Mouse (Mus musculus) hindbrain, embryonic 10.5 days (tissue): Measurements from ENCODE around the gene Lingo1. TPM values are rescaled to one million over a fixed set of nuclear protein-coding genes. Genes with fewer than 3 reads are reported as not detected.

ENCODE experiments used
- DNase-seq: peaks from one replicate; pipeline ENCODE4 v3.0.0-alpha.2; 2017; ENCODE audit warnings: low spot score
- H3K27ac ChIP-seq: fragments of 300-500 bp; sonication (generic); 2 replicates; pipeline ENCODE4 v1.5.1; 2016; ENCODE audit warnings: mild to moderate bottlenecking, moderate library complexity
- H3K27me3 ChIP-seq: fragments of 300-500 bp; sonication (generic); 2 replicates; pipeline ENCODE4 v1.6.1; 2016; ENCODE audit warnings: mild to moderate bottlenecking; ENCODE audit not compliant: poor library complexity, insufficient read depth, severe bottlenecking
- H3K36me3 ChIP-seq: fragments of 300-500 bp; sonication (generic); 2 replicates; pipeline ENCODE4 v1.6.1; 2016; ENCODE audit warnings: mild to moderate bottlenecking, moderate library complexity
- H3K4me1 ChIP-seq: fragments of 300-500 bp; sonication (generic); replicated peaks from 2 replicates; pipeline ENCODE4 v1.6.1; 2016; ENCODE audit warnings: mild to moderate bottlenecking
- H3K4me3 ChIP-seq: fragments of 300-500 bp; sonication (generic); 2 replicates; pipeline ENCODE4 v1.5.1; 2016; ENCODE audit warnings: mild to moderate bottlenecking, moderate library complexity
- H3K9me3 ChIP-seq: fragments of 300-500 bp; sonication (generic); 2 replicates; pipeline ENCODE4 v1.6.1; 2016; ENCODE audit warnings: mild to moderate bottlenecking, moderate library complexity
- WGBS: fragments of 180-500 bp; shearing (Covaris S2); methylation state at CpG from one replicate; pipeline ENCODE4 v1.1.7; 2016; 5-methylcytosine and 5-hydroxymethylcytosine counted together
- polyA plus RNA-seq: library from polyadenylated mRNA; unstranded; fragments of >200 nt; fragmentation: Nextera tagmentation; extraction: Ambion mirVana; gene quantifications from 2 replicates; pipeline ENCODE4 v1.2.1, GENCODE M21; 2016

Lingo1 gene
- polyA plus RNA-seq, 1 experiment from 2014 or later: 9.9 TPM

DNA sequence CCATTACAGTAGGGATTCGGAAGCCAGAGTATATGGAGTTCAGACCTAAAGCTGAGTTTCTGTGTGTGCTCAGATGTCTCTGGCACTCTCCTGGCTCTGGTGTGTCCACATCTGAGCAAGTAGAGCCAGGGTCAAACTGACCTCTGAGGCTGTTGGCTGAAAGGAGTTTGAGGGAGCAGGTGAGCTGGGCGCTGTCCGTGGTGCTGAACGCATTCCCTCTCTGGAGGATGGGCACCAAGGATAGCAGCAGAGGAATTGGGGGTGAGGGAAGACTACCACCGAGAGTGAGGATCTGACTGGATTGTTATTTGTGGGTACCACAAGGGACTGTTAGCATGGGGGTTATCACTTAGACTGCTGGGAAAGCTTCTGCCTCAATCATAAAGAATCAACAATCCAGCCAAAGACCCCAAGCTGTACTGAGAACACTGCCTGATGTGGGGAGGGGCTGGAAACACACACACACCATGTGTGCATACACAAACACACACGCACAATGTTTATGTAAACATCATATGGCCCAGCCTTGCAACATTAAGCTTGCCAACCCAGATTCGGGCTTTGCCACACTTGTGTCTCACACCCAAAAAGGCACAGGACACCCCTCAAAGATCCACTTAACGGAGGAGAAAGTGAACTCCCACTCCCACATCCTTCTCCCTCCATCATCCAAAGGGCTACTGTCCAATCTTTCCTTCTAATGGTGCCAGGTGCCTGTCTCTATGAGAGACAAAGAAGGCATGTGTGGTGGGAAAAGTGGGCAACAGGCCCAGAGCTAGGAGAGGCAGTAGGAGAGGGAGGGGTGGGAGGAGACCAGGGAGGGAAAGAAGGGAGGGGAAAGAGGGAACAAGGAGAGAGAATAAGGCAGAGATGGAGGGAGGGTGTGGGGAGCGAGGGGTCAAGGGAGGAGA lies 57.8 kb downstream of the Lingo1 start:
- Histone ChIP-seq H3K4me1 (peaks cover 4% of the 10 kb centered on the region; the same call in 1 of the 2 replicates), H3K4me3 (no peak overlapping the region), H3K27ac (no peak overlapping the region), H3K36me3 (no peaks in the 10 kb centered on the region), H3K27me3 (no peaks in the 10 kb centered on the region), H3K9me3 (no peaks in the 10 kb centered on the region)
- WGBS: 47% methylated on average over 9 of the region's 9 CpGs
- peak; percentile 68 for DNase-seq

GRCm38 (mm10) chr9:56734398-56734797 lies 61.9 kb downstream of the Lingo1 start:
- no peak for DNase-seq
- Histone ChIP-seq H3K36me3 (no peaks in the 10 kb centered on the region), H3K4me3 (no peak overlapping the region), H3K27me3 (no peaks in the 10 kb centered on the region), H3K27ac (no peak overlapping the region), H3K9me3 (no peaks in the 10 kb centered on the region), H3K4me1 (peaks cover 8% of the 10 kb centered on the region)
- WGBS: 75% methylated on average over 6 of the region's 6 CpGs

DNA sequence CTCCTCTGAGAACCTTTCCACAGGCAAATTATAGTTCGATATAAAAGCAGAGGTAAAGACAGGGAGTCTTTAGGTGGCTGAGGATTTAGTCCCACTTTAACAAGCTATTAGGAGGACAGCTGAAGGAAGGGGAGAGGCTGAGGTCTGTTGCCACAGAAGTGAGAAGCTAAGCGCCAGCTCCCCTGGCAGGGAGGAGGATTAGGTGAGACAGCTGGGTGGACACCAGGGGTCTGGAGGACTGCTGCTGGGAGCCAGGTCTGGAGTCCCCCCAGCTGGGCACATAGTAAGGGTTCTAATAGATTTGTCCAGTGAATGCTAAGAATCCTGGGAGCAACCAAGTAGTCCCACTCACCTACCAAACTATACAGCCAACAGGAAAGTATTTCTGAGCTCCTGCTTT lies 65.3 kb downstream of the Lingo1 start:
- peaks cover 9% of the 10 kb centered on the region; the same call in 1 of the 2 replicates for H3K27me3 ChIP-seq
- no peak for DNase-seq
- no peak overlapping the region for H3K27ac ChIP-seq
- WGBS: 61% methylated on average over 2 of the region's 2 CpGs
- peaks cover 22% of the 10 kb centered on the region for H3K4me1 ChIP-seq
- H3K9me3 ChIP-seq: no peaks in the 10 kb centered on the region
- no peak overlapping the region for H3K4me3 ChIP-seq
- no peaks in the 10 kb centered on the region for H3K36me3 ChIP-seq

- no peak for DNase-seq
- Histone ChIP-seq H3K4me1 (peaks cover 22% of the 10 kb centered on the region), H3K36me3 (no peaks in the 10 kb centered on the region), H3K27ac (peak overlapping the region; percentile 3; the same call in 1 of the 2 replicates), H3K27me3 (peaks cover 9% of the 10 kb centered on the region; the same call in 1 of the 2 replicates), H3K4me3 (no peak overlapping the region), H3K9me3 (no peaks in the 10 kb centered on the region)
- WGBS: 50% methylated on average over 2 of the region's 2 CpGs
Observed at GRCm38 (mm10) chr9:56729145-56729544, 67.1 kb downstream of the Lingo1 start.

DNA sequence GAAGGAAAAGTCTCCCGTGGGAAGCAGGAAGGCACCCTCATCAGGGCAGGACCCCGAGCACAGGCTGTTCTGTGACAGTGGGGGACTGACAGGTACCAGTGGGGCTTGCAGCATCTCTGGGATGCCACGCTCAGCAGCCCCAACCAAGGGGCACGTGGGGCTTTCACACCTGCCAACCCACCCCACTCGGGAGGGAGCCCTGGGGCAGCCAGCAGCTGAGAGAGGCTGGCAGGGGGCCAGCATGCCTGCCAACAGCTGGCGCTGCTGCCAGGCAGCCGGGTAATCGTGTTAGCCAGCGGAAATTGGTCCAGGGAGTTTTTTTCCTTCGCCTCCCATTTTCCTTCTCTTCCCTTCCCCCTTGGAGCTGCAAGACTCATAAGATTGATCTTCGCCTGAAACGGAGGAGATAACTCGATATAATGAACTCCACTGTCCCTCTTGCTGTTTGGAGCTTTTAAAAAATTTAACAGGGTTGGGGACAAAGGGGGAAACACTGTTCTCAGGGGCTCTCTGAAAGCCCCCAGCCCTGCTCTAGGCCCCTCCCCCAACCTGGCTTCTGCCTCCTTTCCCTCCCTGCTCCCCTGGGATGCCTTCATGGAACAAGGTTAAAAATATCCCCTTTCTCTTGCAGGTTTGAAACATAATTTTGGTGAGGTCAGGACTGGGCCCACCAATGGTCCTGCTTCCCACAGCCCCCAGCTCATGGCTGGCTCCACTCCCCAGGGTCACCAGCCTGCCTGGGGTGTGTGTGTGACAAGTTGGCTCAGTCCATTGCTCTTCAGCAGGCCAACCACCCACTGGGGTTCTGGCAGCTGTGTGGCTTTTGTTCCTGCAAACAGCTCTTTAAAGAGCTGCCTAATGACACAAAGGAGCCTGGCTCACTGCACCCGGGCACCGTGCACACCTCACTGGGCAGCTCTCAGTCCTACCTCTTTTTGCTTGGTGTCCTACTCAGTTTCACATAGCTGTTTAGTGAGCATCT lies 68.3 kb downstream of the Lingo1 start:
- 0 out of 2 replicates have a peak overlapping the region, but pooled peaks have one; percentile 16 for H3K27ac ChIP-seq
- WGBS: 50% methylated on average over 15 of the region's 15 CpGs
- no peak for DNase-seq

GRCm38 (mm10) chr9:56725814-56726213 lies 70.5 kb downstream of the Lingo1 start:
- H3K27me3 ChIP-seq: peaks cover 9% of the 10 kb centered on the region; the same call in 1 of the 2 replicates
- H3K4me3 ChIP-seq: no peak overlapping the region
- WGBS: 23% methylated on average over 2 of the region's 2 CpGs
- no peak overlapping the region for H3K27ac ChIP-seq
- peaks cover 22% of the 10 kb centered on the region for H3K4me1 ChIP-seq
- no peaks in the 10 kb centered on the region for H3K9me3 ChIP-seq
- H3K36me3 ChIP-seq: no peaks in the 10 kb centered on the region
- DNase-seq: peak; percentile 51

More for the DNA sequence above, 68.3 kb downstream of the Lingo1 start:
- H3K9me3 ChIP-seq: no peaks in the 10 kb centered on the region
- H3K4me3 ChIP-seq: no peak overlapping the region
- no peaks in the 10 kb centered on the region for H3K36me3 ChIP-seq
- H3K4me1 ChIP-seq: peaks cover 22% of the 10 kb centered on the region
- H3K27me3 ChIP-seq: peaks cover 9% of the 10 kb centered on the region; the same call in 1 of the 2 replicates

- Histone ChIP-seq H3K4me1 (no peaks in the 10 kb centered on the region), H3K36me3 (no peaks in the 10 kb centered on the region), H3K4me3 (no peak overlapping the region), H3K27me3 (peaks cover 7% of the 10 kb centered on the region; the same call in 1 of the 2 replicates), H3K27ac (no peak overlapping the region), H3K9me3 (no peaks in the 10 kb centered on the region)
- no peak for DNase-seq
- 76% methylated on average over 11 of the region's 11 CpGs for WGBS
Observed at GRCm38 (mm10) chr9:56722089-56722825, 74.0 kb downstream of the Lingo1 start.

DNA sequence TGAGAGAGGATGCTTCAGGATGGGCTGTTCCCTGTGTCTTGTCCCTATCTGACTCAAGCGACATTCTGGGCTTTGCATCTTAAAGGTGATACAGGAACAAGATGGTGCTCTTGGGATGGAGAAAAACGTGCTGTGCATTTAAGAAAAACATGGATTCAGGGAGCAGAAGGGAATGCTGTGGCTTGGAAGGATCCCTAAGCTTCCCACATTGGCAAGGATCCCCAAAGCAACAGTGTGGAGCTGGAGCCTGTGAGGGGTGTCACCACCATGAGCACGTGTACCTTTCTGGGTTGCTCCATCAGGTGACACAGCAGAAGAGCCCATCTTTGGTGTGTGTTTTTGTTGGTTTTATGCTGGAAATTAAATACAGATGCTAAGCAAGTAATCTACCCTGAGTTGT lies 77.3 kb downstream of the Lingo1 start:
- H3K9me3 ChIP-seq: no peaks in the 10 kb centered on the region
- WGBS: 83% methylated on average over 3 of the region's 3 CpGs
- H3K27ac ChIP-seq: no peak overlapping the region
- H3K4me3 ChIP-seq: no peak overlapping the region
- H3K27me3 ChIP-seq: no peaks in the 10 kb centered on the region
- H3K4me1 ChIP-seq: no peaks in the 10 kb centered on the region
- no peaks in the 10 kb centered on the region for H3K36me3 ChIP-seq
- DNase-seq: no peak

GRCm38 (mm10) chr9:56716565-56716964 lies 79.7 kb downstream of the Lingo1 start:
- H3K27me3 ChIP-seq: no peaks in the 10 kb centered on the region
- DNase-seq: no peak
- no peaks in the 10 kb centered on the region for H3K9me3 ChIP-seq
- no peaks in the 10 kb centered on the region for H3K36me3 ChIP-seq
- H3K4me1 ChIP-seq: 0 out of 2 replicates have a peak, but pooled peaks cover 9% of the 10 kb centered on the region
- 91% methylated on average over 3 of the region's 3 CpGs for WGBS
- H3K27ac ChIP-seq: no peak overlapping the region
- no peak overlapping the region for H3K4me3 ChIP-seq

GRCm38 (mm10) chr9:56716066-56716465 lies 80.2 kb downstream of the Lingo1 start:
- no peaks in the 10 kb centered on the region for H3K9me3 ChIP-seq
- no peaks in the 10 kb centered on the region for H3K36me3 ChIP-seq
- DNase-seq: no peak
- no peak overlapping the region for H3K4me3 ChIP-seq
- H3K27me3 ChIP-seq: no peaks in the 10 kb centered on the region
- no peak overlapping the region for H3K27ac ChIP-seq
- 0 out of 2 replicates have a peak, but pooled peaks cover 9% of the 10 kb centered on the region for H3K4me1 ChIP-seq
- 87% methylated on average over 3 of the region's 3 CpGs for WGBS

- Histone ChIP-seq H3K36me3 (no peaks in the 10 kb centered on the region), H3K9me3 (no peaks in the 10 kb centered on the region), H3K27me3 (no peaks in the 10 kb centered on the region), H3K4me3 (no peak overlapping the region), H3K4me1 (0 out of 2 replicates have a peak, but pooled peaks cover 9% of the 10 kb centered on the region), H3K27ac (no peak overlapping the region)
- no peak for DNase-seq
- 79% methylated on average over 1 of the region's 1 CpGs for WGBS
Observed at GRCm38 (mm10) chr9:56714391-56714790, 81.9 kb downstream of the Lingo1 start.
